Mouse (Mus musculus) embryonic facial prominence, embryonic 15.5 days (tissue): Measurements from ENCODE around the gene Kncn. TPM values are rescaled to one million over a fixed set of nuclear protein-coding genes. Genes with fewer than 3 reads are reported as not detected.

ENCODE experiments used
- ATAC-seq: fragments of 200-750 bp; cut with Nextera tagmentation; 2 replicates; pipeline ENCODE4 v1.8.0; 2017; ENCODE audit warnings: low read depth, moderate TSS enrichment; ENCODE audit not compliant: insufficient number of reproducible peaks, low FRiP score, low TSS enrichment
- H3K27ac ChIP-seq: fragments of 300-500 bp; sonication (generic); replicated peaks from 2 replicates; pipeline ENCODE4 v1.5.1; 2015; ENCODE audit warnings: mild to moderate bottlenecking, inconsistent platforms
- H3K27me3 ChIP-seq: fragments of 300-500 bp; sonication (generic); 2 replicates; pipeline ENCODE4 v1.6.1; 2015; ENCODE audit warnings: inconsistent platforms
- H3K36me3 ChIP-seq: fragments of 300-500 bp; sonication (generic); 2 replicates; pipeline ENCODE4 v1.6.1; 2015; ENCODE audit warnings: mild to moderate bottlenecking, inconsistent platforms
- H3K4me1 ChIP-seq: fragments of 300-500 bp; sonication (generic); 2 replicates; pipeline ENCODE4 v1.6.1; 2015; ENCODE audit warnings: inconsistent platforms
- H3K4me2 ChIP-seq: fragments of 300-500 bp; sonication (generic); replicated peaks from 2 replicates; pipeline ENCODE4 v1.6.1; 2015; ENCODE audit warnings: mild to moderate bottlenecking, inconsistent platforms
- H3K4me3 ChIP-seq: fragments of 300-500 bp; sonication (generic); replicated peaks from 2 replicates; pipeline ENCODE4 v1.5.1; 2015; ENCODE audit warnings: mild to moderate bottlenecking, inconsistent platforms
- H3K9ac ChIP-seq: fragments of 300-500 bp; sonication (generic); 2 replicates; pipeline ENCODE4 v1.6.1; 2015; ENCODE audit warnings: inconsistent platforms
- H3K9me3 ChIP-seq: fragments of 300-500 bp; sonication (generic); replicated peaks from 2 replicates; pipeline ENCODE4 v1.6.1; 2016; ENCODE audit warnings: inconsistent platforms
- WGBS: fragments of 180-500 bp; shearing (Covaris S2); methylation state at CpG from one replicate; pipeline ENCODE4 v1.1.7; 2015; 5-methylcytosine and 5-hydroxymethylcytosine counted together
- polyA plus RNA-seq: library from polyadenylated mRNA; unstranded; fragments of >200 nt; fragmentation: Nextera tagmentation; extraction: Ambion mirVana; gene quantifications from 2 replicates; pipeline ENCODE4 v1.2.1, GENCODE M21; 2015

Kncn gene
- polyA plus RNA-seq, 1 experiment from 2014 or later = not detected

DNA sequence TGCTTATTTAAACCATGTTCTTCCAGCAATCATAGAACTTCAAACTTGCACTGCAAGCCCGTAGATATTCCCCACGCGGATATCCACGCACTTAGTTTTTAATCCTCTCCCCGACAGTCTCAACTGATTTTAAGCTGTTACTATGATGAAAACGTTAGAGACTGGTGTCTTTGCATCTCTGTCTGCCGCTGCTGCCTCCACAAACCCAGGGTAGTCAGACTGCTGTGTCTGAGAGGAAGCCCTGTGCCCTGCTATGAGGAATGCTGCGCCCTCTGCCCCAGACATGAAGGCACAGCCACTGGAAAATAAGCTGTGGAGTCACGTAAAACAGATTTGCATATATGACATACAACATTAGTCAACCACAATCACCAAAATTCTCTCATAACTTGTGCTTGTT lies 5.4 kb upstream of the Kncn start:
- Histone ChIP-seq H3K4me1 (peaks cover 7% of the 10 kb centered on the region), H3K27me3 (0 out of 2 replicates have a peak, but pooled peaks cover 3% of the 10 kb centered on the region)

DNA sequence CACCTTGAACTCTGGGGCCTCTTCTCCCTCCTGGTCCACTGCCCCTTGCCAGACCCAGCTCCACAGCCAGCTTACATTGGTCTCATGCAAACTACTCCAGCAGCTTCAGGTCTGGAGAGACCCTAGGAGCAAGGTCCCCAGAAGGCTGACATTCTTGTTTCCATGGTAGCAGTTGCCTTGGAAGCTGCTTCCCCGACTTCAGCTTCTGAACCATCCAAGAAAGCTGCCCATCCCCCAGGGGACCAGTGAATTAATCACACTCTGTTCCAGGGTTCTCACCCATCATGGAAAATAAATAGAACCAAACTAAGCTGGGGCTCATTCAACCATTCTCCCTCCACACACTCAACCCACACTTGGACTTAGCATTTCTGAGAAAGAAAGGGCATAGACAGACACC lies 3.0 kb upstream of the Kncn start:
- Histone ChIP-seq H3K4me3 (no peak overlapping the region), H3K36me3 (0 out of 2 replicates have a peak, but pooled peaks cover 3% of the 10 kb centered on the region), H3K9me3 (no peaks in the 10 kb centered on the region), H3K27ac (no peak overlapping the region), H3K4me1 (peaks cover 7% of the 10 kb centered on the region), H3K27me3 (0 out of 2 replicates have a peak, but pooled peaks cover 3% of the 10 kb centered on the region), H3K4me2 (no peak overlapping the region), H3K9ac (no peak overlapping the region)
- WGBS = 14% methylated on average over 1 of the region's 1 CpGs
- ATAC-seq = no peak

More for the DNA sequence above, 5.4 kb upstream of the Kncn start:
- Histone ChIP-seq H3K36me3 (peaks cover 15% of the 10 kb centered on the region), H3K4me3 (no peak overlapping the region), H3K9ac (no peak overlapping the region), H3K4me2 (no peak overlapping the region), H3K27ac (no peak overlapping the region), H3K9me3 (no peaks in the 10 kb centered on the region)
- WGBS = 49% methylated on average over 9 of the region's 9 CpGs
- ATAC-seq = no peak

DNA sequence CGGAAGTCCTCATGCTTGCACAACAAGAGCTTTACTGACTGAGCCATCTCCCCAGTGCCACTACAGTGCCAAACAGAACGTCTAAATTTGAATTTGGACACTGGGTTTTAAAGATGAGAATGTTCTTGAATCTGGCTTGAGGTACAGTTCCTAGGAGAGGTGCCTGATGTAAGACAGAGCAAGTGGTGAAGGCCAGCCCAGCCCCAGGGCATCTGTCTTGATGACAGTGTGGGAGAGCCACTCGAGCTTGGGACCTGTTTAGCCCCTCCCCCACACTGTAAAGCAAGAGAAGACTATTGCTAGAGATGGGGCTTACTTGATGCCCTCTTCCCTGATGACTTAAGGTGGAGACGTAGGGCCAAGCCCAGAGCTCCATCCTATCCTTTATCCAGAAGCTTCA lies 2.0 kb upstream of the Kncn start:
- H3K27me3 ChIP-seq = 0 out of 2 replicates have a peak, but pooled peaks cover 3% of the 10 kb centered on the region
- 53% methylated on average over 4 of the region's 4 CpGs for WGBS
- H3K4me1 ChIP-seq = peaks cover 7% of the 10 kb centered on the region
- H3K4me2 ChIP-seq = no peak overlapping the region
- no peak for ATAC-seq
- no peaks in the 10 kb centered on the region for H3K36me3 ChIP-seq
- H3K9ac ChIP-seq = no peak overlapping the region
- H3K9me3 ChIP-seq = no peaks in the 10 kb centered on the region
- no peak overlapping the region for H3K4me3 ChIP-seq
- no peak overlapping the region for H3K27ac ChIP-seq

GRCm38 (mm10) chr4:115885846-115886245 lies 1.6 kb downstream of the Kncn start:
- Histone ChIP-seq H3K4me3 (no peak overlapping the region), H3K9me3 (no peaks in the 10 kb centered on the region), H3K9ac (no peak overlapping the region), H3K27me3 (peaks cover 24% of the 10 kb centered on the region), H3K36me3 (no peaks in the 10 kb centered on the region), H3K4me1 (peaks cover 9% of the 10 kb centered on the region), H3K27ac (no peak overlapping the region), H3K4me2 (no peak overlapping the region)
- WGBS = 68% methylated on average over 3 of the region's 3 CpGs
- no peak for ATAC-seq

DNA sequence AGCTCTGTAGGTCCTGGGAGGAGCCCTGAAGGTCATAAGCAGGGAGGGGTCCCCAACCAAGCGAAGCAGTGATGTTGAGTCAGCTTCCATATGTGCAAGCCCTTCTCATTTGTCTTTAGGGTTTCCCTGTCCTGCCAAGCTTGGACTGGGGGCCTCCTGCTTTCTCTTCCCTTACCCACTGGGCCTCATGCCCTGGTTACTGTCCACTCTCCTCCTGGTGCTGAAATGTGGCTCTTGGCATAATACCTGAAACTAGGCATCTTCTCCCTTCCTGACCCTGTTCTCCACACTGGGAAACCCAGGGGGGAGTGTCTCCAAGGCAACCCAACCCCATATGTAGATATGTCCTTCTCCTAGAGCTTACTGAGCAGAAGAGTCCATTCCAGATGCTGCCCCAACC lies 2.7 kb downstream of the Kncn start:
- no peaks in the 10 kb centered on the region for H3K9me3 ChIP-seq
- 46% methylated on average over 1 of the region's 1 CpGs for WGBS
- H3K4me2 ChIP-seq = no peak overlapping the region
- no peak overlapping the region for H3K4me3 ChIP-seq
- H3K4me1 ChIP-seq = peaks cover 9% of the 10 kb centered on the region
- H3K27me3 ChIP-seq = peaks cover 34% of the 10 kb centered on the region
- no peak for ATAC-seq
- H3K27ac ChIP-seq = no peak overlapping the region
- H3K36me3 ChIP-seq = no peaks in the 10 kb centered on the region
- H3K9ac ChIP-seq = no peak overlapping the region

GRCm38 (mm10) chr4:115890066-115890465 lies 5.9 kb downstream of the Kncn start:
- H3K4me3 ChIP-seq = peak overlapping the region; percentile 27
- peaks cover 9% of the 10 kb centered on the region for H3K4me1 ChIP-seq
- H3K27ac ChIP-seq = no peak overlapping the region
- no peaks in the 10 kb centered on the region for H3K9me3 ChIP-seq
- whole genome bisulfite sequencing = 10% methylated on average over 6 of the region's 6 CpGs
- no peak for ATAC-seq
- H3K27me3 ChIP-seq = peaks cover 51% of the 10 kb centered on the region
- peak overlapping the region; percentile 49 for H3K4me2 ChIP-seq
- H3K36me3 ChIP-seq = no peaks in the 10 kb centered on the region
- H3K9ac ChIP-seq = 0 out of 2 replicates have a peak overlapping the region, but pooled peaks have one; percentile 1

DNA sequence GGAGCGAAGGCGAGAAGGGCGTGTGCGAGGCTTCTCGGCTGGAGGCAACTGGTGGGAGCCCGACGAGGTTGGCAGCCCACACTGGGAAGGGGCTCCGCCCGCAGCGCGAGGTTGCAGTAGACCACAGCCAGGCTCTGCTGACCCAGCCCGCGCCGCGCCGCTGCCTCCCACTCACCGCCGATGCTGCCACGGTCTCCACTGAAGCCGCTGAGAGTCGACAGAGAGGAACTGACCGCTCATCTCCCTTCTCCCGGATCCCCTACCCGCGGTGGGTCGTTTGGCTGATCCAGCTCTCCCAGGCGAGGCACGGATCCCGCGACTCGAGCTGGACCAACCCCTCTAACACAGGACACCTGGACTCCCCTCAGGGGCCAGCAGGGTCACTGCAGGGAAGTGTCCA lies 6.4 kb downstream of the Kncn start, which contains the start of gene 6430628N08Rik:
6430628N08Rik (plus strand) TSS at position 113 of the 400 bp plus-strand sequence.
- Histone ChIP-seq H3K4me2 (peak within 1 kb of the TSS; percentile 49), H3K4me3 (peak within 1 kb of the TSS; percentile 27), H3K9ac (0 out of 2 replicates have a peak within 1 kb of the TSS, but pooled peaks have one; percentile 1), H3K27me3 (peaks cover 51% of the 10 kb centered on the region), H3K27ac (no peak within 1 kb of the TSS), H3K9me3 (no peaks in the 10 kb centered on the region), H3K4me1 (peaks cover 9% of the 10 kb centered on the region), H3K36me3 (no peaks in the 10 kb centered on the region)
- no peak for ATAC-seq
- WGBS = under 1% methylated on average over 31 of the region's 31 CpGs

DNA sequence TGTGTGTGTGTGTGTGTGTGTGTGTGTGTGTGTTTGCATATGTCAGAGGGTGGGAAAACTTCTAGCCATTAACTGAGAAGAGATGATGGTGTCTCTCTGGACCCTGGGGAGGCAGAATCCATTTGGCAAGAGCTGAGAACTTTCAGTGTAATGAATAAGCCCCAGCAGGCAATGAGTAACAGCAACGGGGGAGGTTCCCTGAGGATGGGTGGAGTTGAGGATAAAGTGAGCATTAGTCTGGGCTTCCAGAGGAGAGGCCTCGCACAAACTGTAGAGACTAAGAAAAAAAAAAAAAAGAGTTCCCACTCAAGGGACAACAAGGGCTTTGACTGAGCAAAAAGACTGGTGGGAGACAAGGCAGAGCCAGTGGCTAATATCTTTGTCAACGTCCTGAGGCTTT lies 10.1 kb downstream of the Kncn start:
- Histone ChIP-seq H3K27ac (no peak overlapping the region), H3K4me2 (no peak overlapping the region), H3K27me3 (peaks cover 76% of the 10 kb centered on the region), H3K4me3 (no peak overlapping the region), H3K4me1 (peaks cover 16% of the 10 kb centered on the region), H3K9me3 (no peaks in the 10 kb centered on the region), H3K9ac (no peak overlapping the region), H3K36me3 (no peaks in the 10 kb centered on the region)
- WGBS = 11% methylated on average over 3 of the region's 3 CpGs
- ATAC-seq = no peak

- H3K4me3 ChIP-seq = peak overlapping the region; percentile 39
- H3K4me2 ChIP-seq = peak overlapping the region; percentile 77
- H3K9ac ChIP-seq = peak overlapping the region; percentile 9; the same call in 1 of the 2 replicates
- no peaks in the 10 kb centered on the region for H3K9me3 ChIP-seq
- no peak overlapping the region for H3K27ac ChIP-seq
- ATAC-seq = peak; percentile 8; the same call in 1 of the 2 replicates
- peaks cover 70% of the 10 kb centered on the region for H3K27me3 ChIP-seq
- peaks cover 8% of the 10 kb centered on the region for H3K4me1 ChIP-seq
- H3K36me3 ChIP-seq = no peaks in the 10 kb centered on the region
- WGBS = under 1% methylated on average over 56 of the region's 56 CpGs
Measured at GRCm38 (mm10) chr4:115897901-115898631, 13.9 kb downstream of the Kncn start.

- Histone ChIP-seq H3K27me3 (peaks cover 87% of the 10 kb centered on the region), H3K27ac (no peak overlapping the region), H3K9ac (no peak overlapping the region)
Measured at GRCm38 (mm10) chr4:115902816-115903215, 18.6 kb downstream of the Kncn start.

DNA sequence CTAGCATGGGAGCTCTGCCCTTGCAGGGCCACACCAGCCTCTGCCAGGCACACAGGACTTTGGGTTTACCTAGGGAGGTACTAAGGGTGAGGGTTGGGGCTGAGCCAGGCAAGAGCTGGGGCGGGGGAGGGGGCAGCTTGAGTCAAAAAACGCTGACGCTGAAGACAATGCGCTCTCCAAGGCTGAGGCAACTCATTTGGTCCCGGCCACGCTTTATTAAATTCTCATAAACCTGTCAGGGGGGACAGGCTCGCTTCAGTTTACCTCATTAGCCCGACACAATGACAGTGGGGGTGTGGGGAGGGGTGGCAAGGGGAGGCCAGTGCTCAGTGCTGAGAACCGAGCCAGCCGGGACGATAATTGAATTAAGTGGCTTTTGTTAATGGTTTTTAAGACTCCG lies 20.2 kb downstream of the Kncn start:
- no peak for ATAC-seq

More at GRCm38 (mm10) chr4:115902816-115903215, 18.6 kb downstream of the Kncn start:
- Histone ChIP-seq H3K4me3 (no peak overlapping the region), H3K4me1 (peaks cover 6% of the 10 kb centered on the region), H3K4me2 (no peak overlapping the region), H3K9me3 (no peaks in the 10 kb centered on the region), H3K36me3 (no peaks in the 10 kb centered on the region)
- ATAC-seq = no peak
- WGBS = 18% methylated on average over 5 of the region's 5 CpGs

More for the DNA sequence above, 20.2 kb downstream of the Kncn start:
- no peaks in the 10 kb centered on the region for H3K4me1 ChIP-seq
- no peak overlapping the region for H3K4me3 ChIP-seq
- no peak overlapping the region for H3K27ac ChIP-seq
- H3K4me2 ChIP-seq = no peak overlapping the region
- WGBS = 10% methylated on average over 12 of the region's 12 CpGs
- no peak overlapping the region for H3K9ac ChIP-seq
- H3K9me3 ChIP-seq = no peaks in the 10 kb centered on the region
- peaks cover 76% of the 10 kb centered on the region for H3K27me3 ChIP-seq
- H3K36me3 ChIP-seq = no peaks in the 10 kb centered on the region
